Comparison of ENCODE assay signal across 31 mouse cellular contexts in genomic region chr4:95310410-95310809, GRCm38 (mm10).
A peak's percentile ranks its signal among the peaks of the same experiment; 100 is the strongest.
DNase-seq lines count a peak whose midpoint lies in the region; ATAC-seq and TF ChIP-seq lines count a peak whose summit lies in the region.
"Had no signal": no experiment of that assay in that cellular context is flagged by ENCODE, and none has a peak within 500 bp of the region (broad histone marks: within the 10 kb centered on the region; RNA-seq: fewer than 3 reads in every experiment).

No protein-coding gene starts in this region.

- TF ChIP-seq POLR2A in lung, adult 2 months (IDR thresholded peaks at IDR 0.05; ENCODE audit: borderline replicate concordance, extremely low read depth, low read depth, low read length), result no peak

- ATAC-seq in lung, embryonic 14.5 days (ENCODE audit: insufficient read depth), result no peak
- no peak for ATAC-seq in midbrain, embryonic 15.5 days (replicated peaks)
- ATAC-seq: forebrain, embryonic 16.5 days; hindbrain, postnatal 0 days had no signal

- peak; percentile 9 to 49 for DNase-seq in lung, adult 18-20 months
- DNase-seq in lung, adult 2 months, result no peak
- DNase-seq in lung, embryonic 14.5 days, result peak; percentile 26
- peak; percentile 35 for DNase-seq in lung, postnatal 10 days
- DNase-seq in lung, postnatal 36 days, result peak; percentile 62
- no peak for DNase-seq in retina, embryonic 14.5 days (ENCODE audit: low spot score)
- DNase-seq: adrenal gland, adult 2 months; adrenal gland, postnatal 25 days; B cell, adult 2 months; cerebellum, adult 11-12 months; cerebellum, adult 8-10 months; cerebellum, postnatal 10 days; cerebellum, postnatal 36 days; embryo, embryonic 11 days; gastrocnemius, postnatal 10 days; gastrocnemius, postnatal 36 days; heart, postnatal 10 days; heart, postnatal 36 days had no signal

- H3K27ac ChIP-seq in lung, embryonic 14.5 days (ENCODE audit: low read depth), result no peak overlapping the region
- no peak overlapping the region for H3K27ac ChIP-seq in midbrain, embryonic 15.5 days
- H3K27ac ChIP-seq: embryonic facial prominence, embryonic 10.5 days; embryonic facial prominence, embryonic 13.5 days; forebrain, embryonic 12.5 days; heart, embryonic 15.5 days; hindbrain, embryonic 10.5 days; hindbrain, embryonic 14.5 days; hindbrain, postnatal 0 days had no signal

- no peaks in the 10 kb centered on the region for H3K36me3 ChIP-seq in lung, embryonic 14.5 days (ENCODE audit: insufficient read depth)
- no peaks in the 10 kb centered on the region for H3K36me3 ChIP-seq in midbrain, embryonic 15.5 days (replicated peaks)
- H3K36me3 ChIP-seq: embryonic facial prominence, embryonic 10.5 days; embryonic facial prominence, embryonic 13.5 days; forebrain, embryonic 12.5 days; G1E; heart, embryonic 12.5 days; heart, embryonic 15.5 days; hindbrain, embryonic 10.5 days had no signal

- H3K4me1 ChIP-seq in lung, adult 2 months (ENCODE audit: control insufficient read depth, insufficient read depth, low read length), result peaks cover 2% of the 10 kb centered on the region
- peaks cover 13% of the 10 kb centered on the region; the same call in 1 of the 2 replicates for H3K4me1 ChIP-seq in lung, embryonic 14.5 days (ENCODE audit: insufficient read depth)
- no peaks in the 10 kb centered on the region for H3K4me1 ChIP-seq in midbrain, embryonic 15.5 days
- H3K4me1 ChIP-seq: forebrain, embryonic 12.5 days; hindbrain, embryonic 10.5 days had no signal

- H3K9ac ChIP-seq in lung, embryonic 14.5 days, result no peak overlapping the region
- H3K9ac ChIP-seq in midbrain, embryonic 15.5 days, result no peak overlapping the region
- H3K9ac ChIP-seq: embryonic facial prominence, embryonic 13.5 days; forebrain, embryonic 12.5 days; heart, embryonic 12.5 days; heart, embryonic 15.5 days; hindbrain, embryonic 14.5 days had no signal

- no peak overlapping the region for H3K4me2 ChIP-seq in lung, embryonic 14.5 days
- H3K4me2 ChIP-seq in midbrain, embryonic 15.5 days, result no peak overlapping the region
- H3K4me2 ChIP-seq: embryonic facial prominence, embryonic 13.5 days; forebrain, embryonic 12.5 days; heart, embryonic 12.5 days; heart, embryonic 15.5 days; hindbrain, embryonic 14.5 days had no signal

- no peaks in the 10 kb centered on the region for H3K9me3 ChIP-seq in lung, embryonic 14.5 days (ENCODE audit: low read depth, low read length)
- H3K9me3 ChIP-seq in midbrain, embryonic 15.5 days, result no peaks in the 10 kb centered on the region
- H3K9me3 ChIP-seq: embryonic facial prominence, embryonic 10.5 days; embryonic facial prominence, embryonic 13.5 days; forebrain, embryonic 12.5 days; G1E; heart, embryonic 12.5 days; heart, embryonic 15.5 days; hindbrain, embryonic 10.5 days had no signal

- H3K4me3 ChIP-seq in lung, adult 2 months (replicated peaks; ENCODE audit: extremely low read depth, low read depth, low read length), result no peak overlapping the region
- no peak overlapping the region for H3K4me3 ChIP-seq in lung, embryonic 14.5 days (ENCODE audit: low read depth, low read length)
- H3K4me3 ChIP-seq in midbrain, embryonic 15.5 days, result no peak overlapping the region
- H3K4me3 ChIP-seq: embryonic facial prominence, embryonic 10.5 days; embryonic facial prominence, embryonic 13.5 days; erythroblast, embryonic 14.5 days; forebrain, embryonic 12.5 days; heart, embryonic 12.5 days; heart, embryonic 15.5 days; hindbrain, embryonic 10.5 days had no signal

- 36% methylated on average over 6 of the region's 6 CpGs for WGBS in lung, adult 2 months
- 41% methylated on average over 6 of the region's 6 CpGs for WGBS in lung, embryonic 14.5 days
- WGBS in midbrain, embryonic 15.5 days, result 82% methylated on average over 6 of the region's 6 CpGs

- TF ChIP-seq CTCF in lung, adult 2 months (IDR thresholded peaks at IDR 0.05; ENCODE audit: insufficient read depth, low read length), result no peak
- no peak for TF ChIP-seq CTCF in lung, embryonic 14.5 days (IDR thresholded peaks at IDR 0.05; ENCODE audit: low read depth)

- H3K27me3 ChIP-seq in lung, embryonic 14.5 days (ENCODE audit: insufficient read depth, low read length), result no peaks in the 10 kb centered on the region
- no peaks in the 10 kb centered on the region for H3K27me3 ChIP-seq in midbrain, embryonic 15.5 days (replicated peaks)
- H3K27me3 ChIP-seq: CH12.LX; embryonic facial prominence, embryonic 13.5 days; forebrain, embryonic 12.5 days; heart, embryonic 12.5 days; heart, embryonic 15.5 days had no signal

Comparison
In these comparisons a context has a peak if more than half of its experiments do, and no peak if none do; other contexts are left out.
1. DNase-seq: peak in lung, adult 18-20 months (2 of 2), lung, embryonic 14.5 days (single experiment), lung, postnatal 10 days (single experiment) and lung, postnatal 36 days (single experiment); none in lung, adult 2 months (single experiment) and retina, embryonic 14.5 days (single experiment).